8 mouse cellular contexts compared by ENCODE assay signal in genomic region chr11:120281197-120281596, GRCm38 (mm10). TPM values are rescaled to one million over a fixed set of nuclear protein-coding genes. Genes with fewer than 3 reads are reported as not detected.
A peak's percentile ranks its signal among the peaks of the same experiment; 100 is the strongest.
DNase-seq lines count a peak whose midpoint lies in the region; ATAC-seq and TF ChIP-seq lines count a peak whose summit lies in the region.

No protein-coding gene starts in this region.

- H3K4me3 ChIP-seq in intestine, embryonic 15.5 days (replicated peaks) = no peak overlapping the region
- no peak overlapping the region for H3K4me3 ChIP-seq in intestine, embryonic 16.5 days (ENCODE audit: low read length)
- no peak overlapping the region for H3K4me3 ChIP-seq in heart, embryonic 11.5 days (ENCODE audit: low read depth, low read length)
- no peak overlapping the region for H3K4me3 ChIP-seq in kidney, postnatal 0 days (replicated peaks; ENCODE audit: low read depth, low read length)
- no peak overlapping the region for H3K4me3 ChIP-seq in midbrain, embryonic 15.5 days

- 78% methylated on average over 3 of the region's 3 CpGs for WGBS in intestine, embryonic 15.5 days
- 72% methylated on average over 3 of the region's 3 CpGs for WGBS in intestine, embryonic 16.5 days
- WGBS in heart, embryonic 11.5 days (ENCODE audit: insufficient replicate concordance) = 66% methylated on average over 3 of the region's 3 CpGs
- 45% methylated on average over 3 of the region's 3 CpGs for WGBS in kidney, postnatal 0 days
- WGBS in midbrain, embryonic 15.5 days = 88% methylated on average over 3 of the region's 3 CpGs

- H3K36me3 ChIP-seq in intestine, embryonic 15.5 days = peaks cover 48% of the 10 kb centered on the region
- H3K36me3 ChIP-seq in intestine, embryonic 16.5 days (ENCODE audit: control insufficient read depth, insufficient read depth, low read length) = peaks cover 24% of the 10 kb centered on the region
- peaks cover 35% of the 10 kb centered on the region for H3K36me3 ChIP-seq in heart, embryonic 11.5 days (ENCODE audit: control insufficient read depth, insufficient read depth, low read length)
- peaks cover 56% of the 10 kb centered on the region for H3K36me3 ChIP-seq in kidney, postnatal 0 days (ENCODE audit: insufficient read depth, low read length)
- H3K36me3 ChIP-seq in midbrain, embryonic 15.5 days (replicated peaks) = peaks cover 52% of the 10 kb centered on the region

- peak; percentile 55 for DNase-seq in kidney, postnatal 0 days (ENCODE audit: low spot score)
- no peak for DNase-seq in ovary, postnatal 10 days (ENCODE audit: low spot score)
- no peak for DNase-seq in cerebellum, postnatal 14 days
- DNase-seq in spleen, adult 18-20 months = no peak

- H3K9ac ChIP-seq in intestine, embryonic 15.5 days = peak overlapping the region; percentile 10; the same call in 1 of the 2 replicates
- no peak overlapping the region for H3K9ac ChIP-seq in intestine, embryonic 16.5 days (ENCODE audit: low read depth, low read length)
- H3K9ac ChIP-seq in heart, embryonic 11.5 days (ENCODE audit: low read depth, low read length) = no peak overlapping the region
- H3K9ac ChIP-seq in kidney, postnatal 0 days (ENCODE audit: low read depth, low read length) = no peak overlapping the region
- no peak overlapping the region for H3K9ac ChIP-seq in midbrain, embryonic 15.5 days

- H3K27ac ChIP-seq in intestine, embryonic 15.5 days = peak overlapping the region; percentile 32; the same call in 1 of the 2 replicates
- no peak overlapping the region for H3K27ac ChIP-seq in intestine, embryonic 16.5 days (ENCODE audit: low read length)
- peak overlapping the region; percentile 64 for H3K27ac ChIP-seq in heart, embryonic 11.5 days (ENCODE audit: low read depth, low read length)
- H3K27ac ChIP-seq in kidney, postnatal 0 days = 0 out of 2 replicates have a peak overlapping the region, but pooled peaks have one; percentile 27
- peak overlapping the region; percentile 73 for H3K27ac ChIP-seq in midbrain, embryonic 15.5 days

- no peaks in the 10 kb centered on the region for H3K9me3 ChIP-seq in intestine, embryonic 15.5 days
- H3K9me3 ChIP-seq in intestine, embryonic 16.5 days (ENCODE audit: control insufficient read depth, low read length) = no peaks in the 10 kb centered on the region
- H3K9me3 ChIP-seq in heart, embryonic 11.5 days (replicated peaks; ENCODE audit: control insufficient read depth, low read length) = no peaks in the 10 kb centered on the region
- no peaks in the 10 kb centered on the region for H3K9me3 ChIP-seq in kidney, postnatal 0 days (replicated peaks; ENCODE audit: low read length)
- H3K9me3 ChIP-seq in midbrain, embryonic 15.5 days = no peaks in the 10 kb centered on the region

- no peak for ATAC-seq in intestine, embryonic 15.5 days
- ATAC-seq in intestine, embryonic 16.5 days = no peak
- ATAC-seq in heart, embryonic 11.5 days (replicated peaks; ENCODE audit: insufficient number of reproducible peaks, low FRiP score, low TSS enrichment) = no peak; the same call in 1 of the 2 replicates
- no peak for ATAC-seq in kidney, postnatal 0 days (replicated peaks; ENCODE audit: low FRiP score, low read depth)
- ATAC-seq in midbrain, embryonic 15.5 days (replicated peaks) = no peak

- H3K4me2 ChIP-seq in intestine, embryonic 15.5 days (replicated peaks) = no peak overlapping the region
- no peak overlapping the region for H3K4me2 ChIP-seq in intestine, embryonic 16.5 days (ENCODE audit: low read depth, low read length)
- no peak overlapping the region for H3K4me2 ChIP-seq in heart, embryonic 11.5 days
- no peak overlapping the region for H3K4me2 ChIP-seq in kidney, postnatal 0 days (ENCODE audit: low read length)
- H3K4me2 ChIP-seq in midbrain, embryonic 15.5 days = no peak overlapping the region

- no peaks in the 10 kb centered on the region for H3K27me3 ChIP-seq in intestine, embryonic 15.5 days (replicated peaks)
- no peaks in the 10 kb centered on the region for H3K27me3 ChIP-seq in intestine, embryonic 16.5 days (replicated peaks; ENCODE audit: control insufficient read depth, insufficient read depth, low read length)
- H3K27me3 ChIP-seq in heart, embryonic 11.5 days (ENCODE audit: control insufficient read depth, insufficient read depth, low read length) = no peaks in the 10 kb centered on the region
- H3K27me3 ChIP-seq in kidney, postnatal 0 days (ENCODE audit: insufficient read depth, low read length) = no peaks in the 10 kb centered on the region
- H3K27me3 ChIP-seq in midbrain, embryonic 15.5 days (replicated peaks) = no peaks in the 10 kb centered on the region

- H3K4me1 ChIP-seq in intestine, embryonic 15.5 days (replicated peaks) = 0 out of 2 replicates have a peak, but pooled peaks cover 8% of the 10 kb centered on the region
- no peaks in the 10 kb centered on the region for H3K4me1 ChIP-seq in intestine, embryonic 16.5 days (ENCODE audit: control insufficient read depth, insufficient read depth, low read length)
- H3K4me1 ChIP-seq in heart, embryonic 11.5 days (ENCODE audit: control insufficient read depth, insufficient read depth, low read length) = peaks cover 28% of the 10 kb centered on the region
- peaks cover 10% of the 10 kb centered on the region for H3K4me1 ChIP-seq in kidney, postnatal 0 days (replicated peaks; ENCODE audit: insufficient read depth, low read length)
- H3K4me1 ChIP-seq in midbrain, embryonic 15.5 days = peaks cover 21% of the 10 kb centered on the region

- TF ChIP-seq CTCF in kidney, postnatal 0 days (IDR thresholded peaks at IDR 0.05; ENCODE audit: low read depth) = no peak

RNA-seq across cellular contexts. Expression of gene Bahcc1, which starts 48.5 kb away (rescaled TPM):
- polyA plus RNA-seq in intestine, embryonic 15.5 days (2015; fragmentation: Nextera tagmentation; extraction: Ambion mirVana) = 5.8 and 7.1 TPM in 2 replicates
- polyA plus RNA-seq in intestine, embryonic 16.5 days (2015; fragmentation: Nextera tagmentation; extraction: Ambion mirVana) = 4.9 and 5.7 TPM in 2 replicates
- polyA plus RNA-seq in heart, embryonic 11.5 days (2014; fragmentation: Nextera tagmentation; extraction: Ambion mirVana) = 7.0 and 9.1 TPM in 2 replicates
- polyA plus RNA-seq in kidney, postnatal 0 days (2015; fragmentation: Nextera tagmentation; extraction: Ambion mirVana) = 8.2 and 8.6 TPM in 2 replicates
- 16.2 and 16.7 TPM in 2 replicates for polyA plus RNA-seq in midbrain, embryonic 15.5 days (2015; fragmentation: Nextera tagmentation; extraction: Ambion mirVana)
